Mouse (Mus musculus) gastrocnemius, postnatal 25 days (tissue): ENCODE measurements around the gene Khdc1a. TPM values are rescaled to one million over a fixed set of nuclear protein-coding genes. Genes with fewer than 3 reads are reported as not detected.
"Not testable (repeated sequence)": the region's sequence is repeated elsewhere in the genome, so short reads cannot be mapped to it uniquely, and the experiment has no call there.

Experiments used
- DNase-seq: peaks from one replicate; pipeline ENCODE4 v3.0.0; 2022
- long read RNA-seq, 2 experiments: library from polyadenylated mRNA; stranded (forward); transcript quantifications; one replicate each; pipeline ENCODE4 v2.0.0; 2021
- total RNA-seq, 2 experiments: library from RNA; stranded (reverse); gene quantifications; 1 replicate in 1 of 2; 2 replicates in 1 of 2; pipeline ENCODE4 v1.2.3; 2021

Gene Khdc1a
- not detected for total RNA-seq
- long read RNA-seq, experiment 1 = 0 reads
- long read RNA-seq, experiment 2 = 0 reads

DNA sequence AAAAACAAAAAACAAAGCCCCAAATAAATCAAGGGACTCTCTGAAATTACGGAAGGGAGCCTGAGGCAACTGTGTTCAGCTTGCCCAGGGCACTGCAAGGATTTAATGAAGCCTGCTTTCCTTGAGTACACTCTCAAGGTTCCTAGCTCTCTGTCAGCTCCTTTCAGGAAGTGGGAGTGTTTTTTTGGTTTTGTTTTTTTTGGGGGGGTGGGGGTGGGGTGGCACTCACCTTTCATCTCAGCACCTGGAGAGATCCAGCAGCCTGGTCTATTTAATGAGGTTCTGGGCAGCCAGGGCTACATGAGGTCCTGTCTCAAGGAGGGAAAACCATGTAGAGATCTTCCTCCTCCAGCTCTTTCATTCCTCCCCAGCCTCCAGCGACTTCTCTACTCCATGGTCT lies at the start of gene Khdc1a:
Gene Khdc1a (plus strand): TSS at position 301 of the 400 bp plus-strand sequence.
- DNase-seq = no peak

DNA sequence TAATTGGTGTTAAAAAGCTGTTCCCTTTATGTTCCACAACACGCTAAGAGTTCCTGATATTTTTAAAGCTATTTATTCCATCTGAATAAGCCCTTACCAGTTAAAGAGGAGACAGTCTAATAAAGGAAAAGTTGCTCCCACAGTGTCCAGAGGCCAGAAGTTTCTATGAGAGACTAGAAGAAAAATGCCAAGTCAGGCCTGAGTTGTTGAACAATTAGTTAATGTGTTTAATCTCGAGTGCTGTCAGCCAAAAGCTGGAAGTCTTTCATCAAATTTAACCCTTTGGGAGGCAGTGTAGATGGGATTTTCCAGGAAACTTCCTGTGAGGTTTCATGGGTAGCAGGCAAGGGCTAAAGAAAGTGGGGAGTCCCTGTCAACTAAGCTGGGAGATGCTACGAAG lies 49.6 kb upstream of the Khdc1a start:
- no peak for DNase-seq

DNA sequence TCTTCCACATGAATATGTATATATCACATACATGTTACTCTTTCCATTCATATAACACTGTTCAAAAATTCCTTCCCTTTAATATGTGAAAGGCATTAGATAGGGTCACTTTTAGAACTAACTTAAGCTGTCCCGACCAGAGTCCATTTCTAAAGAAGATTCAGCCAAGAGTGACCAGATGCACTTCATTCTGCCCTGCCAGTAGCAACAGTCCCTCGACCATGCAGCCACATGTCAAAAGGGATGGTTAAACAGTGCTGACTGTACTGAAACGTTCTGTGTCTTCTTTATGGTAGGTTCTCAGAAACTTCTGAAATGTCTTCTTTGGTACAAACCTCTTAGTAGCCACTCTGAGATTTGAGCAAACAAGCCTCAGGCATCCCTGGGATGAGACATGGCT lies 47.8 kb upstream of the Khdc1a start:
- DNase-seq = no peak

DNA sequence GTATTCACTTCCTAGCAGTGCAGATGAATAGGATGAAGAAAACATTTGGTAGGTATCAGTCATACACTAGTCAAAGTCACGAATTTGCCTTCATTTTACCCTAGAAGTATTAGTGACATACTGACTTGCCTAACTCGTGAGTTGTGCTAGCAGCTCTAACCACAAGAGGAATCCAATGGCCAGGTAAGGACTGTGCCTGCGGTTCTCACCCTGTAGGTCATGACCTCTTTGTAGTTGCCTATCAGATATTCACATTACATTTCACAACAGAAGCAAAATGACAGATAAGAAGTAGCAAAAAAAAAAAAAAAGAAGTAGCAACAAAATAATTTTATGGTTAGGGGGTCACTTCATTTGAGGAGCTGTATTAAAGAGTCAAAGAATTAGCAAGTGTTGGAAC lies 45.3 kb upstream of the Khdc1a start:
- no peak for DNase-seq

DNA sequence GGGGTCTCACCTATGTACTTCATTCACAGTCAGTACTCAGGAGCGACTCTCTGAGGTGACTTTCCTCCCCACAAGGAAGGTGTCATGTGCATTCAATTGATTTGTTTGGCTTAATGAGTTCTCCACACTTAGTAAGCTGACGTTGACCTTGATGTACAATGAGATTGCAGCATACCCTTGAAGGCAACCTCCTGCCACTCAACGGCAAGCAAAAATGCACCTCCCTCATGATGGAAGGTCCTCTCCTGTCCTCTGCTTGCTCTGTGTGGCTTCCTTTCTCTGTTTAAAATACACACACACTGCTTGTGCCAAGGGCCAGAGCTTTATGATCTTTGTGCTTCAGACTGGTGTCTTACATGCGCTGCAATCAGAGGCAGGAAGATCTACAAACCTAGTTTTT lies 44.8 kb upstream of the Khdc1a start:
- DNase-seq = no peak

DNA sequence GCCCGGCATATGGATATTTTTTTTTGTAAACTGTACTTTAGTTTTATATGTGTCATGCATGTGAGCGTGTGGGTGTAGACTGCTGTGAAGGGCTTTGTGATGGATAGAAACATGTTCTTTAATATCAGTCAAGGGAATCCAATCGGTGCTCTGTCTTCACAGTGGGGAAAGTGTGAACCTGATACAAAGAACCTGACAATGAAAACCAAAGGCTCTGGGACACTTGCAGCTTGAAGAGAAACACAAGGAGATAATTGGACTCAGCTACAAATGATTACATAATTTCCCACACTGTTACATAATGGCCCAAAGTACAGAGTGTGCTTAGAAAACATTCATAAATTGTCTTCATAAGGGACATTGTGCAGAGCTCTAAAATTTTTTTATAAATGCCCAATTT lies 44.0 kb upstream of the Khdc1a start:
- DNase-seq = no peak

DNA sequence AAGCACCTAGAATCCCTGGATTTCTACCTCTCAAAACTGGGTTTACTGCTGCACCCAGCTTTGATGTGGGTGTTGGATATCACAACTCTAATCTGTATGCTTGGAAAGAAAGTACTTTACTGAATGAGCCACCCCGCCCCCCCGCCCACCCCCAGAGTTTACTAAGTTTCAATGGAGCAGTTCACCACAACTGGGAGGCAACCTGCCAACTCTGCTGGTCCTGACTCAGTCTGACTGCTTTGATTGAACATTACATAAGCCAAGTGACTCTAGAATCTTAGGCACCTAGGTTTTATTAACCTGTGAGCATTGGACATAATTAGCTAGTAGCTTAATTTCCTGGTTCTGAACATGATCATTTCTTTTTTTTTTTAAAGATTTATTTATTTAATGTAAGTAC lies 35.1 kb upstream of the Khdc1a start:
- DNase-seq = no peak

DNA sequence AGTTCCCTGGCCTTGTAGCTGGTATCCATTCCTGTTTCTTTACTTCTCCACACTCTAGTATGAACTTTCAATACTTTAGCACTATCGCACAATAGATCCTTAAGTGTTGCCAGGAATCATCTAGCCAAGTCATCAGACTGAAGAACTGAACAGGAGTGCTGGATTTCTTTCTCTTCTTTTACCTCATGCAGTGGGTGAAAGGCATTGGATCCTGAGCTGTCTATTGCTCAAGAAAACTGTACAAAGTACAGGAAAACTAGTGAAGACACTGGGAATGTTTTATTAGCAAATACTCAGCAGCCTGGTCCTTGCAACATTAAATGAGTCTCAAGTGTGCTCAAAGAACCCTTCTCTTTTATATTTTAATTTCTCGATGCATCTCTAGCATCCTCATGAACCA lies 33.7 kb upstream of the Khdc1a start:
- DNase-seq = no peak

DNA sequence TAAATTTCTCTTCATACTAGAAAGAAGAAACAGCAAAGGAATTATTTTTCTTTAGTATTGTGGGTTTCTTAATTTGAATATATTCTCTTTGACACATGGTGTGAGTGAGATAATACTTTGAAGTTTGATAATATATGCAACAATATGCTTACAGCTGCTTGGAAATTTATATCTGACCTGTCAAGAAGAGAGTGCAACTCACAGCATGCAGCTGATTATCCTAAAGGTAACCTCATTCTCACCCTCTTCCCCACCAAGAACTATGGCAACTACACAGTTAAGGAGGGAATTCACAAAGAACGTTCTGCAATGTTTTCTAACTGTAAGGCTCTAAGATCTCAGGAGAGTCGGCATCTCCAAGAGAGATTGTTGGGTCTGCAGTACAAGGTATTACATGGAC lies 33.1 kb upstream of the Khdc1a start:
- no peak for DNase-seq

DNA sequence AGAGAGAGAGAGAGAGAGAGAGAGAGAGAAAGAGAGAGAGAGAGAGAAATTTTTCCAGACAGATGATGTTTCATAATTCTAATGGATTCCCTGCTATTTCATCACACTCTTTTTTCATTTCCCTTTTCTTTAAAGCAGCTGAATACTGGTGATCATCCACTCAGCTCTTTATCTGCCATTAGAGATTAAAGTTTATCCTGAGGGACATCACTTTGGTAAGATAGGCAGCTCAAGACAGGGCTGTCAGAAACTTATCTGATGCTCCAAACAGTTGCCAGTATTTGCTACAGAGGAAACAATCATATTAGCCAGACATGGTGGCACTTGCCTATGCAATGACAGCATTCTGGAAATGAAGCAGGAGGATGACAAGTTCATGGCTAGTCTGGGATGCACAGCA lies 31.2 kb upstream of the Khdc1a start:
- DNase-seq = no peak

DNA sequence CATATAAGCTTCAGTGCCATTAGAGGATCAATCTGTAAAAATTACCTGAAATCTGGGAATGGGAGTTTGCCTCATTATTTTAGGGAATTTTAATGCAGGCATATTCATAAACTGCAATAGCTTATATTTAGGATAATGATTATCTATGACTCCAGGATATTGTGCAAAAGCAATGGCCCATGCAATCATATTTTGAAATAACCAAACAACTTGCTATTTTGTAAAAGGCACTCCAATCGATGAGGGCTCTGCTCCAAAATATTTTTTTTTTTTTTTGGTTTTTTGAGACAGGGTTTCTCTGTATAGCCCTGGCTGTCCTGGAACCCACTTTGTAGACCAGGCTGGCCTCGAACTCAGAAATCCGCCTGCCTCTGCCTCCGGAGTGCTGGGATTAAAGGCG lies 29.2 kb upstream of the Khdc1a start:
- not testable (repeated sequence) for DNase-seq

DNA sequence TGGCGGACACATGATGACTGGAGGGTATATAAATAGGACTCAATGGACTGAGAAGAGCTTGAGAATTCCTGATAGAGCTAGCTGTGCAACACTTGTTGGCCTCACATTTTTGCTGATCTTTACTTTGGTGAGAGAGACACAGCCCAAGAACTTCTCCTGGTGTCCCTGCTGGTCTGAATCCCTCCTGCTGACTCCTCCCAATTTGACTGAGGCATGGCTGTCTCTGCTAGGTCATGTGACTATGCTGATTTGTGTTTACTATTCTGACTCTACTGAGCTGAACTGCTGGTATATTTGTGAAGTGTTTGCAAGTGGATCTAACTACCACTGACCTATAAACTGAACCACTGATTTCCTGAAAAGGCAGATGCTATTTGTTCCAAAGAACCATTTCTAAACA lies 27.8 kb upstream of the Khdc1a start:
- no peak for DNase-seq

DNA sequence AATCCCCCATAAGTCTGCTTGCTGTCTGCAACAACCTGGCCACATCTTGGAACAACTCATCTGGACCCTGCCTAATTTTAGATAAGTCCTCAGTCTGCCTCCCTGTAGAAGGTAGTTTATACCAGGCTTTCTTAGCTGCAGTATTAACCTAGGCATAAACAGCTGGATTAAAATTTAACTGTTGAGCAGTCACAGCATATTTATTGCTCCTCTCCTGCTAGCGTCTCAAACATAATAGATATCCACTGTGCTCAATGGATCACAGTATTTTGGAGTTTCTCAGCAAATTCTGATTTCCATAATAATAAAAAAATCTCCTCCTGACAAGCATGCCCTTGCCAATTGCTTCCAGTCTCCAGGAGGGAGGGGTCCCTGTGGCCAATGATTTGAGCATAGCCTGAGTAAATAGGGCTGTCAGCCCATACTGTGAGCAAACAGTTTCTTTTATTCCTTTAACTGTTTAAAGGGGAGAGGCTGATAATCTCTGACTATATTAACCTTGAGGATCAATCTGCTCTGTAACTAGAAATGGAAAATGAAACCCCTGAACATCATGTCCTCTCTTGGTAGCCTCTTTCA lies 25.4 kb upstream of the Khdc1a start:
- no peak for DNase-seq

DNA sequence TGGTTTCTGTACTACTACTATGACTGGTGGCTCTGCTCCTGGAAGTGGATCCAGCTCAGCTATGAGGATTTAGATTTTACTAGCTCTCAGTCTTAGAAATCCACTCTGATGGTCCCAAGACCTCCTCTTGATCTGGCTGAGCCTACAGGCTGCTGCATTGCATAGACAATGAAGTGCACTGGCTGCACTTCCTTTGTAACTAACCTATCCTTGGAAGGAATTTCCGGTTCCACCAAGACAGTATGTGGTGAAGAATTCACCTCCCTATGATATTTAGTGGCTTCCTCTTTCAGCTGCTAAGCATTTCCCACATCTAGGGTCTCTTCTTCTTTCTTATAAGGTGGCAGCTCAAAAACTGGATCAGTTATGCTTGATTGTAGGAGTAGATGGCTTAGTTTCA lies 24.8 kb upstream of the Khdc1a start:
- no peak for DNase-seq

DNA sequence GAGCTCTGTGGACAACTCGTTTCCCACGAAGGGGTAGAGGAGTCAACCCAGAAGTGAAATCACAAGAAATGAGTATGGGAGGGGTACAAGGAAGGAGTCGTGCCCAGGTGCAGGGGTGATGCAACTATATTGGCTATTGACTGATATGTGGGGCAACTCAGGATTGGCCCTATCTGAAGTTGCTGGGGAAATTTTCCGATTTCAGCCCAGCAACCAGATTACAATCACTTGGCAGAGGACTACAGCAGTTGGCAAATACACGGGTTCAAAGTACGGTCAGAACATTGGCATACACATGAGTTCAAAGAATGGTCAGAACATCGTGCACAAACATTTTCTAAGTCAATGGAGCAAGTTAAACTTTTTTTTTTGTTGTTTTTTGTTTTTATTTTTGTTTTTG lies 22.7 kb upstream of the Khdc1a start:
- DNase-seq = no peak

DNA sequence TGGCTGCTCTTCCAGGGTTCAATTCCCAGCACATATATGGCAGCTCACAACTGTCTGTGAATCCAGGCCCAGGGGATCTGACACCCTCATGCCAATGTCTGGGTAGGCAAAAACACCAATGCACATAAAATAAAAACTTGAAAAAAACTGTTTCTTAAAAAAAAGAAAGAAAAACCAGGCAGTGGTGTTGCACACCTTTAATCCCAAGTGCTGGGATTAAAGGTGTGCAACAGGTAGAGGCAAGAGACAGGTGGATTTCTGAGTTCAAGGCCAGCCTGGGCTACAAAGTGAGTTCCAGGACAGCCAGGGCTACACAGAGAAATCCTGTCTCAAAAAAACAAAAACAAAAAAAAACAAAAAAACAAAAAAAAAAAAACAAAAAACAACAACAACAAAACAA lies 18.3 kb upstream of the Khdc1a start:
- not testable (repeated sequence) for DNase-seq

DNA sequence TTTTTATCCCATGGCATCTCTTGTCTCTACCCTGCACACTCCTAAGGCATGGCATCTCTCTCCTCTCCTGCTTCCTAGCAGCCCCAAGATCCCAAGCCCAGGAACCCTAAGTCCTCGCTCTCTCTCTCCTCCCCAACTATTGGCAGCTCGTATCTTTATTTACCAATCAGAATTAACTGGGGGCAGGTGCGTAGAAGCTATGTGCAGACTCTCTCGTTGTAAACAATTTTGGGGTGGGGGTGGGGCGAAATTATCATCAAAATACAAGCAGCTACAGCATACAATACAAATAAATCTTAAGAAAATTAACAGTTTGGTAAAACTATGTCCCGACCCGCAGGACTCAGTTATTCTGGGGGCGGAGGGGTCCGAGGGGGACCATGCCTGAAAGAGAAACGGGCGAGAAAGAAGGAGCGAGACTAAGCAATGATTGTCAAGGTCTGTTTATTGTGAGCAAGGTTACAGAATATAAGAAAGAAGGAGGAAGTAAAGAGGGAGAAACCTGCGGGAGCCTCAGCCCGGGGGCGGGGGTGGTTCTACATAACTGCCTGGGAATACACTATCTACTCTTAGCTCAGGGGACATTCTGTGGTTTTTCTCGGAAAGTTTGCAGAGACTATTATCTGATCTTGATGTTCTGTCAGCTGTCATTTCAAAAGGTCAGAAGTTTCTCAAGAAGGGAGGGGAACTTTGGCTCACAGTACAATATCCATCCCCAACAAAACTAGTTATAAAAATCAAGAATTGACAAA lies 16.0 kb upstream of the Khdc1a start:
- DNase-seq = peak; percentile 7

DNA sequence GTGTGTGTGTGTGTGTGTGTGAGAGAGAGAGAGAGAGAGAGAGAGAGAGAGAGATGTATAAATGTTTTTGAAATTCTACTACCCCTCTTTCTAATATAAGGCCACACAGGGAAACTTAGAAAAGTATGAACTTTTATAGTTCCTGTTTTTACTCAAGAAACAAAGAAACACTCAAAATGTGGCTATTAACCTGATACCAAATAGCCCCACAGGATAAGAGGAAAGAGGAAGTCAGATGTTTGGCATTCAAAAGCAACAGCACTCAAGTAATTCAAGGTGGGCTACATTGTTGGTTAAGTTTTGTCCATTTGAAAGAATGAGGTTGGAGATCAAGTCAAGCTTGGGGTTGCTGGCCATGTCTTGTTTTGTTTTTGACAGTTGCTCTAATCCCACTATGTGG lies 13.6 kb upstream of the Khdc1a start:
- DNase-seq = no peak

DNA sequence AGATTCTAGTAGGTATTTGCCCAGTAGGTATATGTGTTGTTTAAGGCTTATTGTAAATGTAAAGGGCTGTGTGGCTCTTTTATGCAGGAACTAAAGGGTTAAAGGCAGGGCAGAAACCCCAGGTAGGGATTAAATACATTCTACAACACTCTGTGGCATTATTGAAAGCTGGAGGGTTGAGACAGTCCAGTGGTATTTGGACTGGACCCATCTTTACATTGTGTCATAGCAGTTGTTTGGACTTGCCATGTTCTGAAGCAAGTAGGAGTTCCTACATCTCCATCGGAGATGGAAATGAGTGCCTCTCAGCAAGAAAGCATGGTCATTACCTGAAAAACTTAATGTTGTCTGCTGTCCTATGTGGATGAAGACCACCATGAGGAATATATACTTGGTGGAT lies 8.7 kb upstream of the Khdc1a start:
- DNase-seq = no peak

DNA sequence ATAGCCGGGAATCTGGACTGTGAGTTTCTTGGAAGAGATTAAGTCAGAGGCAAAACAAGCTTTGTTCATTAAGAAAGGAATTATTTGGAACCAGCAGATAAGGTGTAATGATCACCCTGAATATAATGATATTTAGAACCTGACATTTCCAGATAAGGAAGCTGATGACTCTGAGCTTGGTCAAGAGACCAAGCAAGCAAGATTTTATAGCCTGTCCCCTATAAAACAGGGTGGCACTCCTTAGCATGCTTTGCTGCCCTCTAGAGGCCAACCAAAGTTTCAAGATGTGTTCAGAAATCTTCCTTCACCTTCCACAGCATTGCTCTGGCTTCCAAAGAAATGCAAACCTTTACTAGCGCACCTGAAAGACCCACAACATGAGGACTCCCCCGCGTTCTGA lies 5.2 kb upstream of the Khdc1a start:
- no peak for DNase-seq

DNA sequence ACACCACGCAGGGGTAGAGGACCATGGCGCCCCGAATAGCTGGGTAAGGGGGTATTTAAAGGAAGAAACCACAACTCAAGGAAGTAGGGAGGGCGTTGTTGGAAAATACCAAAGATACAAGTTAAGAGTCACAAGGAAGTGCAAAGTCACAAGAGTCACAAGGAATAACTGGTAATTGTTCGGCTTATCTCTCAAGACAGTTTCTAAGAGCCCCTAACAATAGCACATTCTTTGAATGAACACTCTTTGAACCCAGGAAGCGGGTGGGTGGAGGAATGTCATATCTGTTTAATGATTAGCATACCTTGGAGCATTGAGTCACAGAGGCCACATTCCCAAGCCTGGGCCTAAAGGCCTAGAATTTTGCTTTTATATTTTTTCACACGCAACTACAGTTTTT lies 4.7 kb upstream of the Khdc1a start:
- DNase-seq = not testable (repeated sequence)

DNA sequence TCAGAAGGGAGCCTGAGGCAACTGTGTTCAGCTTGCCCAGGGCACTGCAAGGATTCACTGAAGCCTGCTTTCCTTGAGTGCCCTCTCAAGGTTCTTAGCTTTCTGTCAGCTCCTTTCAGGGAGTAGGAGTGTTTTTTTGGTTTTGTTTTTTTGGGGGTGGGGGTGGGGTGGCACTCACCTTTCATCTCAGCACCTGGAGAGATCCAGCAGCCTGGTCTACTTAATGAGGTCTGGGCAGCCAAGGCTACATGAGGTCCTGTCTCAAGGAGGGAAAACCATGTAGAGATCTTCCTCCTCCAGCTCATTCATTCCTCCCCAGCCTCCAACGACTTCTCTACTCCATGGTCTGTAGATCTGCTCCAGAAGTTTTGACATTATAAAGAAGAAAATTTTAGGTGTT lies 18.6 kb downstream of the Khdc1a start, which contains the start of gene Khdc1c:
Gene Khdc1c (plus strand): TSS at position 301 of the 400 bp plus-strand sequence.
- DNase-seq = not testable (repeated sequence)

DNA sequence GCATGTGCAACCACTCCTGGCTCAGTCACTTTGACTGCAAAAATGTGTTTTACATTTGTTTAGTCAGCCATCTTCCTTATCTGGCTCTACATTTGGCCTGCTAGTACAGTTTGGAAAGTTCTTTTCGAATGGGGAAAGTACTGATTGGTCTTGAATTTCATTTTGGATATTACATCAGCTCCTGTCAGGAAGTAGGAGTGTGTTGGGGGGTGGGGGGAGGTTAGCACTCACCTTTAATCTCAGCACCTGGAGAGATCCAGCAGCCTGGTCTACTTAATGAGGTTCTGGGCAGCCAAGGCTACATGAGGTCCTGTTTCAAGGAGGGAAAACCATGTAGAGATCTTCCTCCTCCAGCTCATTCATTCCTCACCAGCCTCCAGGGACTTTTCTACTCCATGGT lies 33.8 kb downstream of the Khdc1a start, which contains the start of gene Khdc1b:
Gene Khdc1b (plus strand): TSS at position 301 of the 400 bp plus-strand sequence.
- DNase-seq = no peak

DNA sequence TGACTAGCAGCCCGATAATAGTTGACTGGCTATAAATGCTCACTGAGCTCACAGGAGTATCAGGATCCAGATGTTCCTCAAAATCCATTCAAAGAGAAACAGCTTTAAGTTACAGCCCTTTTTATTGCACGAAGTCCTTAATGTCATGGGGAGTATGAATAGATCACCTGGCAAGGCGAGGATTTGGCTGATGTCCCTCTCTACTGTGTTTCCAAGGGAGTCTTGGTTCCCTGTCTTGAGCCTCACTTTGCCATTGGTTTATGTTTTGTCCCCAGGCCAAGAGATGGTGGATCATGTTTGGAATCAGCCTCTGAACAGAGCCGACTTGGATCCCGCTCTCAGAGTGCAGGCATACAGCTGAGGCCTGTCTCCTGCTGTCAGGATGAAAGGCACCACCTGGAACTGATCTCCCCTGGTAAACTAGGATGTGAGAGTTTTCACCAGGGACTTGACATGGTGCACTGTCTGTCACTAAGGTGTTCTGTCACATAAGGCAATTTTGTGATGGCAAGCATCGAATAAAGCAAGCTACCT lies 41.8 kb downstream of the Khdc1a start:
- no peak for DNase-seq
